Mouse (Mus musculus) embryonic facial prominence, embryonic 13.5 days (tissue): ENCODE results near the gene Mob4. TPM values are rescaled to one million over a fixed set of nuclear protein-coding genes. Genes with fewer than 3 reads are reported as not detected.
A peak's percentile ranks its signal among the peaks of the same experiment; 100 is the strongest.

Experiments used
- ATAC-seq: fragments of 200-750 bp; cut with Nextera tagmentation; 2 replicates; pipeline ENCODE4 v1.8.0; 2017; ENCODE audit warnings: low read depth; ENCODE audit not compliant: insufficient number of reproducible peaks, insufficient read depth, low FRiP score, low TSS enrichment
- H3K27ac ChIP-seq: fragments of 300-500 bp; sonication (generic); 2 replicates; pipeline ENCODE4 v1.5.1; 2015; ENCODE audit warnings: moderate library complexity, mild to moderate bottlenecking, inconsistent platforms
- H3K27me3 ChIP-seq: fragments of 300-500 bp; sonication (generic); 2 replicates; pipeline ENCODE4 v1.6.1; 2015; ENCODE audit warnings: mild to moderate bottlenecking, inconsistent platforms
- H3K36me3 ChIP-seq: fragments of 300-500 bp; sonication (generic); 2 replicates; pipeline ENCODE4 v1.6.1; 2015; ENCODE audit warnings: mild to moderate bottlenecking, inconsistent platforms
- H3K4me1 ChIP-seq: fragments of 300-500 bp; sonication (generic); 2 replicates; pipeline ENCODE4 v1.6.1; 2015; ENCODE audit warnings: inconsistent platforms
- H3K4me2 ChIP-seq: fragments of 300-500 bp; sonication (generic); 2 replicates; pipeline ENCODE4 v1.6.1; 2015; ENCODE audit warnings: moderate library complexity, mild to moderate bottlenecking, inconsistent platforms
- H3K4me3 ChIP-seq: fragments of 300-500 bp; sonication (generic); 2 replicates; pipeline ENCODE4 v1.5.1; 2015; ENCODE audit warnings: mild to moderate bottlenecking, inconsistent platforms
- H3K9ac ChIP-seq: fragments of 300-500 bp; sonication (generic); 2 replicates; pipeline ENCODE4 v1.6.1; 2015; ENCODE audit warnings: mild to moderate bottlenecking, inconsistent platforms
- H3K9me3 ChIP-seq: fragments of 300-500 bp; sonication (generic); 2 replicates; pipeline ENCODE4 v1.6.1; 2016; ENCODE audit warnings: inconsistent platforms
- WGBS: fragments of 180-500 bp; shearing (Covaris S2); methylation state at CpG from one replicate; pipeline ENCODE4 v1.1.7; 2015; ENCODE audit warnings: mixed read lengths; 5-methylcytosine and 5-hydroxymethylcytosine counted together
- polyA plus RNA-seq: library from polyadenylated mRNA; unstranded; fragments of >200 nt; fragmentation: Nextera tagmentation; extraction: Ambion mirVana; gene quantifications from 2 replicates; pipeline ENCODE4 v1.2.1, GENCODE M21; 2015

The Mob4 gene
- polyA plus RNA-seq, 1 experiment from 2014 or later, result 149 TPM

DNA sequence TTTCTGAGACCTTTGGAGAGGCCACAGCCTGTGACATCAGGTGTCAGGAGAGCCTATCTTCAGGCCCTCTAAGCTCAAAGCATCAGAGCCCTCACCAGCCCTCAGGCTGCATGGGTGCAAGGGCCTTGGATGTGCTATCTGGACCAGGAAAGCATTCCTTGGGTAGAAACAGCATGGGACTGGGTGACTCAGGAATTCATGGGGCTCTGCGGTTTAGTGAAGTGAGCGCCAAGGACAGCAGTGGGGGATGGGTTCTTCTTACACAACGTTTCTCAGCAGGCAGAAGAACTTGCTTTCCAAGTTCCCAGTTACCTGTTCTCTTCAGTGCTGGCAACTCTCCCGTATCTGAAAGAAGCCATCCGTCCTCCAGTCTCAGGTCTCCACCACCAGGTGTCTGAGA, 33.0 kb downstream of the Mob4 start:
- H3K27me3 ChIP-seq, result no peaks in the 10 kb centered on the region
- no peak overlapping the region for H3K4me3 ChIP-seq
- H3K9me3 ChIP-seq, result peaks cover 2% of the 10 kb centered on the region; the same call in 1 of the 2 replicates
- H3K36me3 ChIP-seq, result peaks cover 17% of the 10 kb centered on the region
- 57% methylated on average over 5 of the region's 5 CpGs for WGBS
- no peak overlapping the region for H3K27ac ChIP-seq
- ATAC-seq, result no peak
- no peak overlapping the region for H3K9ac ChIP-seq
- no peaks in the 10 kb centered on the region for H3K4me1 ChIP-seq
- H3K4me2 ChIP-seq, result no peak overlapping the region

GRCm38 (mm10) chr1:55167560-55167959, 36.5 kb downstream of the Mob4 start:
- no peak for ATAC-seq
- H3K9me3 ChIP-seq, result peaks cover 7% of the 10 kb centered on the region; the same call in 1 of the 2 replicates
- H3K9ac ChIP-seq, result no peak overlapping the region
- no peak overlapping the region for H3K4me2 ChIP-seq
- H3K4me3 ChIP-seq, result no peak overlapping the region
- H3K27ac ChIP-seq, result no peak overlapping the region
- H3K4me1 ChIP-seq, result no peaks in the 10 kb centered on the region
- H3K36me3 ChIP-seq, result peaks cover 37% of the 10 kb centered on the region
- no peaks in the 10 kb centered on the region for H3K27me3 ChIP-seq
- WGBS, result 81% methylated on average over 4 of the region's 4 CpGs

DNA sequence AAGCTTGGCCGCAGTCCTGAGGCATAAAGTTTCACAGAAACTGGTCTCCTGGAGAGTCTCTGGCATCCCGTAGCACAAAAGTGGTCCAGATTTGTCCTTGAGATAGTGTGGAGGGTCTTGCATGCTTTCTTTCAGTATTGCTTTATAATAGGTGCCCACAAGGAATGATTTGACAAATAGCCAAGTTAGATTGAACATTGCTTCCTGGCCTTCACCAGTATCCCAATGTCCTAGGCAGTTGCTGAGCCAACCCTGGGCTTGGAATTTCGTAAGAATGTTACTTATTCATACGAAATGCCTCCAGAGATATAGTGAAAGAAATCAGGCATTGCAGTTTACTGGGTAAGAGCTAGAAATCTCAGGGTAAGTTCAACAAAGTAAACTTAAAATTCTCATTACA, 37.6 kb downstream of the Mob4 start:
- 93% methylated on average over 4 of the region's 4 CpGs for WGBS

GRCm38 (mm10) chr1:55171361-55172325, 40.6 kb downstream of the Mob4 start:
- H3K9me3 ChIP-seq, result peaks cover 7% of the 10 kb centered on the region; the same call in 1 of the 2 replicates
- no peak for ATAC-seq
- H3K36me3 ChIP-seq, result peaks cover 57% of the 10 kb centered on the region
- H3K4me2 ChIP-seq, result 0 out of 2 replicates have a peak overlapping the region, but pooled peaks have one; percentile 26
- no peak overlapping the region for H3K27ac ChIP-seq
- H3K4me1 ChIP-seq, result no peaks in the 10 kb centered on the region
- WGBS, result 62% methylated on average over 22 of the region's 22 CpGs
- H3K9ac ChIP-seq, result no peak overlapping the region
- H3K27me3 ChIP-seq, result no peaks in the 10 kb centered on the region
- no peak overlapping the region for H3K4me3 ChIP-seq

More for the DNA sequence above, 37.6 kb downstream of the Mob4 start:
- ATAC-seq, result no peak
- Histone ChIP-seq H3K9me3 (peaks cover 7% of the 10 kb centered on the region; the same call in 1 of the 2 replicates), H3K9ac (no peak overlapping the region), H3K27ac (no peak overlapping the region), H3K36me3 (peaks cover 46% of the 10 kb centered on the region), H3K4me1 (no peaks in the 10 kb centered on the region), H3K4me3 (no peak overlapping the region), H3K27me3 (no peaks in the 10 kb centered on the region), H3K4me2 (no peak overlapping the region)

- Histone ChIP-seq H3K4me3 (no peak overlapping the region), H3K9me3 (peaks cover 6% of the 10 kb centered on the region; the same call in 1 of the 2 replicates), H3K27ac (no peak overlapping the region), H3K4me2 (no peak overlapping the region), H3K27me3 (no peaks in the 10 kb centered on the region), H3K36me3 (peaks cover 66% of the 10 kb centered on the region), H3K4me1 (no peaks in the 10 kb centered on the region), H3K9ac (no peak overlapping the region)
- ATAC-seq, result no peak
- 91% methylated on average over 10 of the region's 10 CpGs for WGBS
Measured at GRCm38 (mm10) chr1:55173720-55174557, 42.9 kb downstream of the Mob4 start.

- 36% methylated on average over 3 of the region's 3 CpGs for WGBS
Measured at GRCm38 (mm10) chr1:55174558-55175034, 43.6 kb downstream of the Mob4 start.

GRCm38 (mm10) chr1:55179917-55180566, 49.0 kb downstream of the Mob4 start:
- no peaks in the 10 kb centered on the region for H3K27me3 ChIP-seq
- no peaks in the 10 kb centered on the region for H3K4me1 ChIP-seq
- no peak for ATAC-seq
- H3K36me3 ChIP-seq, result peaks cover 74% of the 10 kb centered on the region
- no peak overlapping the region for H3K4me2 ChIP-seq
- H3K9ac ChIP-seq, result no peak overlapping the region
- no peak overlapping the region for H3K4me3 ChIP-seq
- H3K9me3 ChIP-seq, result peaks cover 8% of the 10 kb centered on the region; the same call in 1 of the 2 replicates
- WGBS, result 82% methylated on average over 5 of the region's 5 CpGs
- H3K27ac ChIP-seq, result no peak overlapping the region

More at GRCm38 (mm10) chr1:55174558-55175034, 43.6 kb downstream of the Mob4 start:
- Histone ChIP-seq H3K36me3 (peaks cover 65% of the 10 kb centered on the region), H3K4me2 (no peak overlapping the region), H3K9me3 (no peaks in the 10 kb centered on the region), H3K4me1 (no peaks in the 10 kb centered on the region), H3K27me3 (no peaks in the 10 kb centered on the region), H3K27ac (no peak overlapping the region), H3K9ac (no peak overlapping the region), H3K4me3 (no peak overlapping the region)
- no peak for ATAC-seq

GRCm38 (mm10) chr1:55182392-55182791, 51.4 kb downstream of the Mob4 start:
- Histone ChIP-seq H3K9me3 (peaks cover 8% of the 10 kb centered on the region; the same call in 1 of the 2 replicates), H3K9ac (no peak overlapping the region), H3K36me3 (peaks cover 65% of the 10 kb centered on the region), H3K4me2 (no peak overlapping the region), H3K4me3 (no peak overlapping the region), H3K27me3 (no peaks in the 10 kb centered on the region), H3K27ac (no peak overlapping the region), H3K4me1 (no peaks in the 10 kb centered on the region)
- 53% methylated on average over 5 of the region's 5 CpGs for WGBS
- ATAC-seq, result no peak

DNA sequence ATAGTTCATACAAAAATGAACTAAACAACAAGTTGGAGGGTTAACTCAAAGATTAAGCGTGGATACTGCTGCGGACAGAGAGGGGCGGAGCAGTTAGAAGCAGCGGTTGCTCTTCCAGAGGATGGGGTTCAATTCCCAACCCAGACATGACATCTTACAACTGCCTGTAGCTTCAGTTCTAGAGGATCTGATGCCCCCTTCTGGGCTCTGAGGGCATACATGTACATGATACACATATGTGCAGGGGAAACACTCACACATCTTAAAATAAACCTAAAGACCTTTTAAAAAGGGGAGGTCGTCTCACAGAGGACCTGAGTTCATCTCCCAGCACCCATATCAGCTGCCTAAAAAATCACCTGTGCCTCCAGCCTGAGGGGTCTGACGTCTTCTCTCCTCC, 54.7 kb downstream of the Mob4 start:
- Histone ChIP-seq H3K4me3 (no peak overlapping the region), H3K9me3 (peaks cover 4% of the 10 kb centered on the region; the same call in 1 of the 2 replicates), H3K9ac (no peak overlapping the region), H3K4me2 (no peak overlapping the region), H3K36me3 (peaks cover 48% of the 10 kb centered on the region), H3K27me3 (no peaks in the 10 kb centered on the region), H3K27ac (no peak overlapping the region), H3K4me1 (no peaks in the 10 kb centered on the region)
- 83% methylated on average over 6 of the region's 6 CpGs for WGBS
- no peak for ATAC-seq

DNA sequence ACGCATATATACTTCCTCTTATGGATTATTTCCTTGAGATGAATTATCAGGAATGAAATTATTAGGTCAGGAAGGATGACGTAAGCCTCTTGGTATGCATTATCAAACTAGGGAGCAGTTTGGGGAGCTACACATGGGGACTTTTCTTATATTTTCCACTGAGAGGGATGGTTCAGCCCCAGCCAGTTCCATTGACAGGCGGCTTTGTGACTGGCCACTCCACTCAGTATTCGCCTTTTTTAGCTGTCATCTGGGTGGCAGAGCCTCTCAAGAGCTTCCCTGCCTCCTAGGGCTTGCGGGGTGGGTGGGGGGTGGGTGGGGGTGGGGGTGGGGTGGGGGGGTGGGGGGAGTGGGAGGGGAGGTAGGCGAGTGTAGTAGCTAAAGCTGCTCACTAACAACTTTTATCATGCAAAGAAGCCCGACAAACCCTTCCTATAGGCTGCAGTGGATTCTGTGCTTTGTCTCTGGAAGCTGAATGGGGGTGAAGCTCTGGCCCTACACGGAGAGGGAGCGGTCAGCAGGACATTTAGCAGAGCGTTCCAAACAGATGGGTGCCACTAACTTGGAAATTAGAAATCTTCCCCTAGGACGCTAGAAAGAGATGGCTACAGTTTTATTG, 55.7 kb downstream of the Mob4 start:
- ATAC-seq, result no peak
- Histone ChIP-seq H3K4me3 (no peak overlapping the region), H3K27me3 (no peaks in the 10 kb centered on the region), H3K36me3 (peaks cover 45% of the 10 kb centered on the region), H3K9ac (no peak overlapping the region), H3K4me2 (no peak overlapping the region), H3K4me1 (peaks cover under 1% of the 10 kb centered on the region; the same call in 1 of the 2 replicates), H3K27ac (no peak overlapping the region), H3K9me3 (no peaks in the 10 kb centered on the region)
- whole genome bisulfite sequencing, result 41% methylated on average over 11 of the region's 11 CpGs
